Mouse (Mus musculus) layer of hippocampus, adult 8-10 months (tissue): ENCODE data around the gene Rnf144b. TPM values are rescaled to one million over a fixed set of nuclear protein-coding genes. Genes with fewer than 3 reads are reported as not detected.
A peak's percentile ranks its signal among the peaks of the same experiment; 100 is the strongest.

Experiments used
- DNase-seq, 2 experiments: peaks; one replicate each; pipeline ENCODE4 v3.0.0; 2022; ENCODE audit warnings: low spot score in 2 of 2
- total RNA-seq, 4 experiments: library from RNA; stranded (reverse); gene quantifications; 2 replicates each; pipeline ENCODE4 v1.2.4; 2022

Gene Rnf144b
- total RNA-seq, 4 experiments from 2014 or later, result 12.8 to 18.5 (median 15.1) TPM

DNA sequence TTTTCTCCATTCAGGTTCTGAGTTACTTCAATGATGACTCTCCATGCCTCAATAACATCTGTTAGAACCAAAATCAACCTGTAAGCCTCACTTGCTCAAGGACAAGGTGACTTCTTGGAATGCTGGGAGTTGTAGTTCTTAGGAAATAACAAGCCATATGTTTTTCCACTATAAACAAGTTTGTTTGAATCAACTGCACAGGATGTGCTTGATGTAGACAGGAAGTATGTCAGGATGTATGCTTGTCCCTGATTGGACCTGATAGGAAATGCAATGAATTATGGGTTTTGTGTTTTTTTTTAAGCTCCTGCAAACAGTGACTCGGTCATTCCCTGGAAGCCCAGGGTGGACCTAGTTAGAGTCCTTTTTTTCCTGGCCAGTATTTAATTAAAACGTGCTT, 139.5 kb downstream of the Rnf144b start:
- DNase-seq, result no peak

GRCm38 (mm10) chr13:47264382-47264781, 141.9 kb downstream of the Rnf144b start:
- DNase-seq, result peak in 1 of 2 experiments; percentile 18

DNA sequence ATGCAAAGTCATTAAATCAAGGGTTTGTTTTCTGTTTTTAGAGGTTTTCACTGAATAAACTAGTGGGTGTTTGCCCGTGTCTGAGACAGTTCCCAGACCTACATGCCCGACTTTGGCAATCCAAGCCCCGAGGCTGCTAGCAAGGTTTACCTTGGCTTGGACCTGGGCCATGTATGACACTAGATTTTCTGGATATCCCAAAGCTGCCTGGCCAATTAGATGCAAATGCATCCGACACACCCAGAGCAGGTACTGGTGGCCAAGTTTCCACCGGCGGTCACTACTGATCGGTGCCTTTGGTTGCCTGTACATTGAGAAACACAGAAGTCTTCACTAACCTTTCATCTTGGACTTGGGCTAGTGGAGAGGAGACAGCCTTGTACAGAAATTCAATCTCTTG, 144.0 kb downstream of the Rnf144b start:
- no peak for DNase-seq

GRCm38 (mm10) chr13:47268227-47268626, 145.8 kb downstream of the Rnf144b start:
- no peak for DNase-seq

GRCm38 (mm10) chr13:47272928-47273327, 150.5 kb downstream of the Rnf144b start:
- no peak for DNase-seq

DNA sequence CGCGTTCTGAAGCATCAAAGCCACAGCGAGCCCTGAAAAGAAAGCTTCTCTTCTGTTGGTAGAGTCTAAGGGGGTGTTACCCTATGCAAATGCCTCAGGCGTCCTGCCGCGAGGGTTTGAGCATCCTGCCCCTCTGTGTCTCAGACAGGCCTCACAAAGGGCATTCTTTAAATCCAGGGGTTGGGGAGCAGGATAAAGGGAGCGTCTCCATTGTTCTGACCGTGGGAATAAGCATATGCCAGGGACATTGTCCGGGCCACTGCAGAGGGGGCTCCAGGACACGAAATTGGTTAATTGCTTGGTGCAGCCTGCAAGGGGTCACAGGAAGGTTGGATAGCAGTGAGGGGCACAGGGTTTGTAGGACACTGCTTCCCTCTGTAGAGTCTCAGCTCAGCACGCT, 151.0 kb downstream of the Rnf144b start:
- no peak for DNase-seq

GRCm38 (mm10) chr13:47274139-47274538, 151.7 kb downstream of the Rnf144b start:
- DNase-seq, result no peak

DNA sequence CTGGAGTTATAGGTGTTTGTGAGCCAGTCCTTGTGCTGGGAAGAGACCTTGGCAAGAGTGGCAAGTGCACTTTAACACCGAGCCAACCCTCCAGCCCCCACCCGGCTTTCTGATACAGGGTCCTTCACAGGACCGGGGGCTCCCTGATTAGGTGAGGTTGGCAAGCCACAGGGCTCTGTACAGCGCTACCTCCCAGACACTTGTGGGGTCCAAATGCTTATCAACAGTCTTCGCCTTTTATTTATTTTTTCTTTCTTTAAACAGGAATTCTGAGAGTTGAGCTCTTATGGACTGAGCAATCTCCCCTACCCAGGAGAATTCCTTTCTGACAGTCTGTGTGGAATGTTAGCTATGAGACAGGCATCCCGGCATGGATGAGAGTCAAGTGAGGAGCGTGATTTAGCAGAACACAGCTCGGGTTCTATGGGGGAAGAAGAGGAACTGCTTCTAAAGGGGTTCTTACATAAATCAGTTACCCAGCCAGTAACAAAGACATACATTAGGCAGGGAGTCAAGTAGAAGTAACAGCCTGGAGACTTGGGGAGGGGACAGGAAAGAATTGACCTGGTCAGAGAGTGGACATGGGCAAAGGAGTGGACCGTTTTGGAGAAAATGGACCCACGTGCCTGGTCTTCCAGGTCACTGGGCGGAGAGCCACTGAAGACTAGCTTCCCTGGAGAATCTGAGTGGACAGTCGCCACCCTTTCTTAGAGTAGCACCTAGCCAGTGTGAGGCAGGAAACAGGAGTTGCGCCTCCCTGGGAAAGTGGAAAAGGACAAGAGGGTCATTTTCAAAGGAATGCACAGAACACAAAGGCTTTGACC, 154.8 kb downstream of the Rnf144b start:
- DNase-seq, result no peak

DNA sequence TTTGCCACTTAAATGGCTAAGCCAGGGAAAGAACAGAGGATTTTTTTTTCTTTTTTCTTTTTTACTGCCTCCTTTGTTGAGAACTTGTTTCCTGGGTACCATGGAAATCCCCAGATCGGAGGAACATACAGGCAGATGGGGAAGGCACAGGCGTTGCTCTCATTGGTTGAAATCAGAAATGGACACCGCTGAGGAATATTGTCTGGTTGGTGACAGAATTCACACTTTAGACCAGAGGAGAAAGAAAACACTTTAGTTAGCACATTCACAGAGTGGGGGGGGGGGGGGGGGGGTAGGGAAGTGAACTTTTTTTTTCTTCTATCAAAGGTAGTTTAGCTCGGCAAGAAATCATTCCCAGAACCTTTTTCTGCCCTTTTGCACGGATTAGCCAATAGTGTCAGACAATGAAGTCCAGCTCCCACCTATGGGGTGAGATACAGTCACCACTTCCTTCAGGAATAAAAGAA, 155.4 kb downstream of the Rnf144b start:
- no peak for DNase-seq

DNA sequence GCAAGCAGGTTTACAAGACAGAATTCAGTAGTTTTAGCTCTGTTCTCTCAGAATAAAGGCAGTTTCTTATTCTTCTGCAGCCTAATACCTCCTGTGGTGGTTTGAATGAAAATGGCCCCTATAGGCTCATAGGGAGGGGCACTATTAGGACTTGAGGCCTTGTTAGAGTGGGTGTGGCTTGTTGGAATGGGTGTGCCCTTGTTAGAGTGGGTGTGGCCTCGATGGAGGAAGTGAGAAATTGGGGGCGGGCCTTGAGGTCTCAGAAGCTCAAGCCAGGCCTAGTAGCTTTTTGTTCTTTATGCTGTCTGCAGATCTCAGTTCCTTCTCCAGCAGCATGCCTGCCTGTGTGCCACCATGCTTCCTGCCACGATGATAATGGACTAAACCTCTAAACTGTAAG, 159.8 kb downstream of the Rnf144b start:
- DNase-seq, result no peak

GRCm38 (mm10) chr13:47288449-47288848, 166.0 kb downstream of the Rnf144b start:
- peak; percentile 40 to 81 for DNase-seq

DNA sequence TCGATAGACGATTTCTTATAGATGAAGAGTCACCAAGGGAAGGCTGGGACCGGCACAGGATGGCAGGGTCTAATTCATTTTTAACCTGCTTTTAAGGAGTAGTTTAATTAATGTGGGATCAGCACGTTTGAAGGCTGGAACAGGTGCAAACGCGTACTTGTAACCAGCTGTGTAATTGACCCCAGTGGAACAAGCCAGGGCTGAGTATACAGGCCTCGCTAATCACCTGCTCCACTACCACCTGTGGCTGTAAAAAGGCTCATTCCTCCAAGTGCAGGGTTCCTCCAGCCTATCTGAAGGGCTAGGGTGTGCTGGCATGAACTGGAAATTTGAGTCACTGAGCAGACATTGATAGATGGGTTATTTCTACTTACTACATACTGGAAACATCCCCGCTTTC, 174.0 kb downstream of the Rnf144b start:
- DNase-seq, result no peak

Other genes with a start within 250 kb of the Rnf144b start
- 10 to 100 TPM; 22.8 to 32.5 (median 26.4) TPM for gene Kif13a, start 192.8 kb upstream of the Rnf144b start, total RNA-seq
- 10 to 100 TPM; 15.4 to 19.6 (median 17.9) TPM for gene Nhlrc1, start 107.8 kb upstream of the Rnf144b start, total RNA-seq
- gene Kdm1b, start 79.2 kb upstream of the Rnf144b start, total RNA-seq, result 10 to 100 TPM in 1 of 4 experiments, 1 to 10 TPM in 3; 7.7 to 11.0 (median 9.9) TPM
- gene Tpmt, start 77.9 kb upstream of the Rnf144b start, total RNA-seq, result 10 to 100 TPM in 2 of 4 experiments, 1 to 10 TPM in 2; 7.8 to 11.9 (median 9.4) TPM
- 10 to 100 TPM; 39.4 to 59.7 (median 46.9) TPM for gene Dek, start 16.5 kb upstream of the Rnf144b start, total RNA-seq